8 mouse cellular contexts compared by ENCODE assay signal in genomic region chr9:114498218-114498617, GRCm38 (mm10). TPM values are rescaled to one million over a fixed set of nuclear protein-coding genes. Genes with fewer than 3 reads are reported as not detected.
A peak's percentile ranks its signal among the peaks of the same experiment; 100 is the strongest.
DNase-seq lines count a peak whose midpoint lies in the region; ATAC-seq and TF ChIP-seq lines count a peak whose summit lies in the region.

No protein-coding gene starts in this region.

- peak; percentile 82 for DNase-seq in brain, embryonic 14.5 days (ENCODE audit: low read depth)
- peak; percentile 81 for DNase-seq in forebrain, embryonic 14.5 days (ENCODE audit: low spot score)
- peak; percentile 34 to 72 for DNase-seq in layer of hippocampus, adult 8-10 months (ENCODE audit: low spot score in 2 of 2)
- DNase-seq in retina, postnatal 7 days (ENCODE audit: low read depth, low spot score): peak; percentile 75
- DNase-seq in urinary bladder, adult 2 months (ENCODE audit: low spot score): peak; percentile 76

- H3K4me1 ChIP-seq in ES-Bruce4 (ENCODE audit: control insufficient read depth, insufficient read depth, low read length): peaks cover 3% of the 10 kb centered on the region
- H3K4me1 ChIP-seq in forebrain, embryonic 14.5 days (ENCODE audit: control insufficient read depth, insufficient read depth, low read length): no peaks in the 10 kb centered on the region
- H3K4me1 ChIP-seq in lung, embryonic 16.5 days (replicated peaks; ENCODE audit: control insufficient read depth, insufficient read depth, low read length): no peaks in the 10 kb centered on the region

- TF ChIP-seq CTCF in ES-Bruce4 (IDR thresholded peaks at IDR 0.05; ENCODE audit: low read depth, low read length): peak; percentile 93
- peak; percentile 85 for TF ChIP-seq CTCF in brain, embryonic 14.5 days (IDR thresholded peaks at IDR 0.05; ENCODE audit: borderline replicate concordance, extremely low read depth, insufficient read depth, insufficient read length)

- H3K4me3 ChIP-seq in ES-Bruce4 (ENCODE audit: low read depth, low read length): peak overlapping the region; percentile 55
- H3K4me3 ChIP-seq in forebrain, embryonic 14.5 days (ENCODE audit: low read depth, low read length): no peak overlapping the region
- no peak overlapping the region for H3K4me3 ChIP-seq in lung, embryonic 16.5 days (ENCODE audit: low read length)

- TF ChIP-seq EP300 in ES-Bruce4 (IDR thresholded peaks at IDR 0.05; ENCODE audit: insufficient read depth, low read depth, low read length): peak; percentile 39; the same call in 1 of the 2 replicates

- 0 out of 2 replicates have a peak, but pooled peaks have one; percentile 61 for ATAC-seq in forebrain, embryonic 14.5 days
- ATAC-seq in hematopoietic stem cell, adult 5-6 weeks (replicated peaks in 1 of 2; ENCODE audit: insufficient read depth in 1 of 2, low FRiP score in 2 of 2, low TSS enrichment in 1 of 2, low read depth in 1 of 2, poor library complexity in 2 of 2, severe bottlenecking in 2 of 2): peak; percentile 69 to 73
- ATAC-seq in lung, embryonic 16.5 days (ENCODE audit: low read depth): peak; percentile 66

- H3K36me3 ChIP-seq in ES-Bruce4 (ENCODE audit: control insufficient read depth, insufficient read depth, low read length, poor library complexity, severe bottlenecking): no peaks in the 10 kb centered on the region
- H3K36me3 ChIP-seq in forebrain, embryonic 14.5 days (ENCODE audit: control insufficient read depth, insufficient read depth, low read length): no peaks in the 10 kb centered on the region
- H3K36me3 ChIP-seq in lung, embryonic 16.5 days (ENCODE audit: control insufficient read depth, insufficient read depth, low read length): no peaks in the 10 kb centered on the region

- no peak overlapping the region for H3K27ac ChIP-seq in ES-Bruce4 (ENCODE audit: insufficient read depth, low read length)
- H3K27ac ChIP-seq in forebrain, embryonic 14.5 days (ENCODE audit: low read depth, low read length): no peak overlapping the region
- no peak overlapping the region for H3K27ac ChIP-seq in lung, embryonic 16.5 days (ENCODE audit: low read length)

- no peak overlapping the region for H3K4me2 ChIP-seq in forebrain, embryonic 14.5 days (ENCODE audit: low read length)
- H3K4me2 ChIP-seq in lung, embryonic 16.5 days (ENCODE audit: low read depth, low read length): no peak overlapping the region

- H3K9ac ChIP-seq in ES-Bruce4 (ENCODE audit: low read depth, poor library complexity, severe bottlenecking): no peak overlapping the region; the same call in 1 of the 2 replicates
- no peak overlapping the region for H3K9ac ChIP-seq in forebrain, embryonic 14.5 days (ENCODE audit: low read length)
- H3K9ac ChIP-seq in lung, embryonic 16.5 days (ENCODE audit: low read length): no peak overlapping the region

- WGBS in forebrain, embryonic 14.5 days: 8% methylated on average over 11 of the region's 11 CpGs
- 5% methylated on average over 11 of the region's 11 CpGs for WGBS in lung, embryonic 16.5 days

- no peak for TF ChIP-seq POLR2A in ES-Bruce4 (IDR thresholded peaks at IDR 0.05; ENCODE audit: insufficient read depth, low read length)
- no peak for TF ChIP-seq POLR2A in brain, embryonic 14.5 days (IDR thresholded peaks at IDR 0.05; ENCODE audit: borderline replicate concordance, extremely low read depth, insufficient read depth, insufficient read length, poor library complexity, severe bottlenecking)

- H3K9me3 ChIP-seq in ES-Bruce4 (replicated peaks; ENCODE audit: control insufficient read depth, insufficient read depth, low read length, poor library complexity, severe bottlenecking): no peaks in the 10 kb centered on the region
- no peaks in the 10 kb centered on the region for H3K9me3 ChIP-seq in forebrain, embryonic 14.5 days (replicated peaks; ENCODE audit: control insufficient read depth, low read length)
- no peaks in the 10 kb centered on the region for H3K9me3 ChIP-seq in lung, embryonic 16.5 days (ENCODE audit: control insufficient read depth, low read length)

- no peaks in the 10 kb centered on the region for H3K27me3 ChIP-seq in ES-Bruce4 (ENCODE audit: control insufficient read depth, insufficient read depth, low read length, poor library complexity, severe bottlenecking)
- no peaks in the 10 kb centered on the region for H3K27me3 ChIP-seq in forebrain, embryonic 14.5 days (replicated peaks; ENCODE audit: control insufficient read depth, insufficient read depth, low read length)
- peaks cover 4% of the 10 kb centered on the region; the same call in 1 of the 2 replicates for H3K27me3 ChIP-seq in lung, embryonic 16.5 days (ENCODE audit: control insufficient read depth, insufficient read depth, low read depth, low read length)

RNA-seq across cellular contexts. Expression of gene Ccr4, which starts 6.5 kb away (rescaled TPM):
- 0.57 and 1.4 TPM in 2 replicates for polyA plus RNA-seq in ES-Bruce4 (2011; ENCODE audit: insufficient read depth, insufficient read length, low read depth, missing spikeins)
- 0.05 TPM in 1 of 2 replicates, not detected in the other for polyA plus RNA-seq in brain, embryonic 14.5 days (2012; rRNA removed)
- polyA plus RNA-seq in forebrain, embryonic 14.5 days (2014; fragmentation: Nextera tagmentation; extraction: Ambion mirVana): not detected in 2 replicates
- not detected in 2 replicates for total RNA-seq in hematopoietic stem cell, adult 5-6 weeks (2017)
- total RNA-seq in layer of hippocampus, adult 8-10 months (2022): not detected
- polyA plus RNA-seq in lung, embryonic 16.5 days (2015; fragmentation: Nextera tagmentation; extraction: Ambion mirVana): 0.11 and 0.25 TPM in 2 replicates
- 0.91 and 1.7 TPM in 2 replicates for polyA plus RNA-seq in urinary bladder, adult 2 months (2012; rRNA removed)

RNA-seq across cellular contexts. Expression of gene C130032M10Rik, which starts 17.3 kb away (rescaled TPM):
- polyA plus RNA-seq in ES-Bruce4 (2011; ENCODE audit: insufficient read depth, insufficient read length, low read depth, missing spikeins): not detected in 2 replicates
- polyA plus RNA-seq in brain, embryonic 14.5 days (2012; rRNA removed): not detected in 2 replicates
- polyA plus RNA-seq in forebrain, embryonic 14.5 days (2014; fragmentation: Nextera tagmentation; extraction: Ambion mirVana): not detected in 2 replicates
- not detected in 2 replicates for total RNA-seq in hematopoietic stem cell, adult 5-6 weeks (2017)
- not detected for total RNA-seq in layer of hippocampus, adult 8-10 months (2022)
- 0.21 and 0.72 TPM in 2 replicates for polyA plus RNA-seq in lung, embryonic 16.5 days (2015; fragmentation: Nextera tagmentation; extraction: Ambion mirVana)
- 0.10 TPM in 1 of 2 replicates, not detected in the other for polyA plus RNA-seq in urinary bladder, adult 2 months (2012; rRNA removed)
